Mouse (Mus musculus) effector memory CD4-positive, alpha-beta T cell, adult 7 months (primary cell): ENCODE results near the gene Zfyve16. TPM values are rescaled to one million over a fixed set of nuclear protein-coding genes. Genes with fewer than 3 reads are reported as not detected.

ENCODE experiments used
- polyA plus RNA-seq: library from polyadenylated mRNA; unstranded; fragments of 100-300 nt; shearing (Covaris generic); gene quantifications from one replicate; pipeline ENCODE4 v1.2.1, GENCODE M21; 2017

Zfyve16 gene
- 14.1 TPM for polyA plus RNA-seq

GRCm38 (mm10) chr13:92530721-92531211, at the start of gene Zfyve16:
TSS of gene Zfyve16 (minus strand) at chr13:92530868.

GRCm38 (mm10) chr13:92576072-92576471, 45.4 kb upstream of the Zfyve16 start, which contains the start of gene Spz1:
TSS of gene Spz1 (minus strand) at chr13:92576172.

GRCm38 (mm10) chr13:92483852-92484463, 46.7 kb downstream of the Zfyve16 start, which contains the start of gene Fam151b:
TSS of gene Fam151b (minus strand) at chr13:92484015.

Other genes with a start within 250 kb of the Zfyve16 start
- gene Gm20379, start 224.9 kb downstream of the Zfyve16 start, polyA plus RNA-seq: 0.65 TPM
- 1.0 TPM for gene Dhfr, start 176.1 kb downstream of the Zfyve16 start, polyA plus RNA-seq
- 26.2 TPM for gene Msh3, start 175.9 kb downstream of the Zfyve16 start, polyA plus RNA-seq
- gene Ankrd34b, start 105.0 kb downstream of the Zfyve16 start, polyA plus RNA-seq: not detected
- 8.2 TPM for gene Fam151b, start 46.9 kb downstream of the Zfyve16 start, polyA plus RNA-seq
- not detected for gene Spz1, start 45.3 kb upstream of the Zfyve16 start, polyA plus RNA-seq
- 6.5 TPM for gene Serinc5, start 80.2 kb upstream of the Zfyve16 start, polyA plus RNA-seq